Mouse (Mus musculus): ENCODE measurements around the gene Stab1. TPM values are rescaled to one million over a fixed set of nuclear protein-coding genes. Genes with fewer than 3 reads are reported as not detected.

Gene Stab1
- total RNA-seq, 2 experiments from 2014 or later = 63.2 to 64.1 TPM

DNA sequence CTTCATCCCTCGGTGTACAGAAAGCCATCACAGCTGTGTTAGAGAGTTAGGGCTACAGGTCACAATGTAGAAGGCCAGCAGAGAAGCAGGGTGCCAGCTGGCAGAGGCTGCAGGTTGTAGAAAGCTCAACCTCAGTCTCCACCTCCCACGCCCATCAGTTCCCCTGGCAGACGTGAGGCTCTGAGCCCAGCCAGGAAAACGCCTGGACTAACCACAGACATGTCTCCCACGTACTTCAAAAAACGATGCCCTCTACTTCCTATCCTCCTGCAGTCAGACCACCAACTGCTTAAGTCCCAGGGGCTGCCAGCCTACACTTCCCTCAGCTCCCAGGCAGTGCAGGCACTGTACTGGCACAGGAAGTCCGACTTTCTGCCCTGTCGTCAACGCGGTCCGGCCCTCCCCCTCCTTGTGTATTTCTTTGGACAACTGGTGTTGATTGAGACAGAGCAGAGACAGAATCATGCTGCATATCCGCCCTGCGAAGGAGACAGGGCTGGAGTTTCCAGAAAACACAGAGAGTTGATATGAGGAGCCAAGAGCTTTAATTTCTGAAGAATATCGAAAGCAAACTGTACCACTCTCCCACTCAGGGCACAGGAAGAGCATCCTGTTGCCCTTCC lies 26.6 kb upstream of the Stab1 start:
- peak; percentile 91 to 95 for DNase-seq

DNA sequence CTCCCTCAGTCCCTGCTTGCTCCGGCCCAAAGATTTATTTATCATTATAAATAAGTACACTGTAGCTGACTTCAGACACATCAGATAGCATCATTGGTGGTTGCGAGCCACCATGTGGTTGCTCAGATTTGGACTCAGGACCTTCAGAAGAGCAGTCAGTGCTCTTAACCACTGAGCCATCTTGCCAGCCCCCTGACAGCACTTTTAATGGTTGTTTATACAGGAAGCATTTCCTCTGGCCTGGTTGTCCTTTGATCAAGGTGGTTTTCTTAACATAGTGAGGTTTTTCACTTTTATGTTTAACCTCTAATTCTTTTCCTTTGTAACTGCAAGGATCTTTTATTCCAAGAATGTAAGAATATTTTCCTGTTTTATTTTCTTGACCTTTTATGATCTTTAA lies 26.0 kb upstream of the Stab1 start:
- no peak for DNase-seq

- DNase-seq = no peak
These were observed 25.4 kb upstream of the Stab1 start for GRCm38 (mm10) chr14:31193791-31194190.

GRCm38 (mm10) chr14:31191936-31192335 lies 23.5 kb upstream of the Stab1 start:
- no peak for DNase-seq

- DNase-seq = no peak
These were observed 20.9 kb upstream of the Stab1 start for GRCm38 (mm10) chr14:31189348-31189747.

GRCm38 (mm10) chr14:31188771-31189181 lies 20.3 kb upstream of the Stab1 start:
- peak in 1 of 2 experiments; percentile 77 for DNase-seq

- peak in 1 of 2 experiments; percentile 71 for DNase-seq
These were observed 18.2 kb upstream of the Stab1 start for GRCm38 (mm10) chr14:31186656-31187055.

DNA sequence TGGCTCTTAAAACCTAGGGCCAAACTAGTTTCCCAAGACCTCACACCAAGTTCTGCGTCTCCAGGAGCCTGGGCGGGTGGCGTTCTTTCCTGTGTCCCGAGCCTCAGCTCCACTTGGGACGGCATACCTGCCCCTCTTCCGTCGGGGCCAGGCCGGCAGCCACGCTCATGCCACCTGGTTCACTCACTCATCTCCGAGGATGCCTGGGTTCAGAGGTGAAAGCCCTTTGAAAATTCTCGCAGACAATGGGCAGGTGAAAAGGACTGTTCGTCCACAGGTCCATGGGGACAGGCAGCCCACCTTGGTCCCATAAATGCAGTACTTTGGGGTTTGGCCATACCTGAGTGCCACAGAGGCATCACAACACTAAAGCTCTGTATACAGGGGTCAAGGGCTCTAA lies 15.8 kb upstream of the Stab1 start:
- DNase-seq = no peak

GRCm38 (mm10) chr14:31183541-31183940 lies 15.1 kb upstream of the Stab1 start:
- DNase-seq = no peak

GRCm38 (mm10) chr14:31182786-31183290 lies 14.4 kb upstream of the Stab1 start:
- peak in 1 of 2 experiments; percentile 78 for DNase-seq

DNA sequence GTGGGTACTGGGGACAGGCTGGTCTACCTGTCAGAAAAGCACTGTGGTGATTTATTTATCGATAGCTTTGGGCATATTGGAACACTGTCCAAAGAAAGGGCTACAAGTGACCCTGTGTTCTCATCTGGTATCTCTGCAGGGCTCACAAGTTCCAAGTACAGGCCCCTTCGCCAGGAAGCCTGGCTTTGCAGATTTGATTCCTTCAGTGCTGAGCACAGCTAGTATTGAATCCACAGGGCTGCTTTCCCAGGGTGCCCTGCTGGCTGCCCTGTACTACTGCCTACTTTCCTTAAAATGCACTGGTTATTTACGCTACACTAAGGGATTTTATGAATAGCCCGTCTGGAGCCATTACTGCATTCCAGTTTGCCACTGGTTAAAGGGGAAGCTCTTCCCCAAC lies 13.1 kb upstream of the Stab1 start:
- no peak for DNase-seq

DNA sequence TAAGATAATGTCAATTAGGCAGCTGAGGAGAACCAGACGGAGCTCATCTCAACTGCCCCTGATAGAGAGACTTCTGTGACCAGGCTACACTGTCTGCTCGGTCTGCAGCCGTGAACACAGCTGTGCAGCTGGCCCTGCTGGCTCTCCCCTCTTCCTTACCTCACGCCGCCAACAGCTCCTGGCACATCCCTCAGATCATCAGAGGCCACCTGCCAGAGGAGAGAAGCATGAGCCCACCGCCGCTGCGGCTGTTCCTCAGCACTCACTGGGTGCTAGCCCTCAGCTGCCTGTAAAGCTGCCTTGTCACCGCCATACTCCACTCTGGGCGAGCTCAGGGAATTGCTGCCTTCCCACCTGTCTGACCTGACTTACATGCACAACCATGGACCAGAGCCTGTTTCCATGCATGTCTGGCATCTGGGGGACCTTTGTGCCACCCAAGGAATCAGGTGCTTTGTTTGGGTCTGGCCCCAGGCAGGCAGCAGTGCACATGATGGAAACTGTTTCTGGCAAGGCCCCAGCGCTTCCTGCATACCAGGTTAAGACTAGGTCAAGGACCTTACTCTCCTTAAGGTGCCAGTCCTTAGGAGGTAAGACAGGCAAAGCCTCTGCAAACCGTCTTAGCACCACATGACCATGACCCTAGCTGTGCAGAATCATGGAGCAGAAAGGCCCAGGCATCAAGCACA lies 11.4 kb upstream of the Stab1 start:
- no peak for DNase-seq

GRCm38 (mm10) chr14:31177715-31178114 lies 9.3 kb upstream of the Stab1 start:
- DNase-seq = no peak

DNA sequence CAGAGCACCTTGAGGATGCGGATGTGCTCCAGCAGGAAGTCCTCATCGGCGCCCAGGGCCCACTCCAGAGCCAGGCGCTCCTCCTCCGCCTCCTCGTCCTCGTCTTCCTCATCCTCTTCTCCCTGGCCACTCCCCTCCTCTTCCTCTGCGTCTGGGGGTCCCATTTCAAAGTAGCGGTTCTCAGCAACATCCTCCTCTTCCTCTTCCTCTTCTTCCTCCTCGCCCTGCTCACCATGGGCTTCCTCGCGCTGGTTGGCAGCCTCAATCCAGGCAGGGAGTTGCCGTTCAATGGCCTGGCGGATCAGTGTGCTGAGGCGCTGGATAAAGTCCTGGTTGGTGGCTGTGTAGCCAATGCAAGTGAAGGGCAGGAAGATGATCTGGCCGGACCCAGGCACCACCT lies 8.8 kb upstream of the Stab1 start:
- no peak for DNase-seq

GRCm38 (mm10) chr14:31173537-31173936 lies 5.1 kb upstream of the Stab1 start:
- no peak for DNase-seq

DNA sequence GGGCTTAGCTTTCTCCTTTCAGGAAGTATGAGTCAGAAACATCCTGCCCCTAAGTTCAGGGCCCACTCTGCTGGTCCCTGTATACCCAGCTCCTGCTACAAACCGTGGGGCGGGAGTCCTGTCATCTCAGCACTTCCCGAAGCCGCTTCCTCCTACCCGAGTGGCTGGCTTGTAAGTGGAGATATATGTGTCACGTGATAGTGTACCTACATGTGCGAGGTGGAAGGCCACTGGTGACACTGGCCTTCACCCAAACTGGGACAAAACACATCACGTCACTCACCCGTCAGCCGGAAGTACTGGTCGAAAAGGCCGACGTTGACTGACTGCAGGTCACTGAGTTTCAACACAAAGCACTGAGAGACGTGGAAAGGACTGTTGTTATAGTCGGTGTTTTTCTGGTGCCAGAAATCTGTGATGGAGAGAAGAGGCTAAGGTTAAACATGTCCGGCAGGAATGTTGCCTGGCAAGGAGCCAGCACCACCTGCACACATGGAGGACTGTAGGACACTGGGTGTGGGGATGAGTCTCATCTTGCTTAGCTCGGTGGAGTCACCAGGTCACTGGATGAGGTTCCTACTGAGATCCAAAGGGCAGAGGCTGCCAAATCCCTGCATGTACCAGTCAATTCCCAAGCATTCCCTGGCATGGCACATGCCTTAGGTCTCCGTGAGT lies 4.5 kb upstream of the Stab1 start:
- DNase-seq = peak in 1 of 2 experiments; percentile 76

- no peak for DNase-seq
These were observed 3.4 kb upstream of the Stab1 start for GRCm38 (mm10) chr14:31171821-31172220.

DNA sequence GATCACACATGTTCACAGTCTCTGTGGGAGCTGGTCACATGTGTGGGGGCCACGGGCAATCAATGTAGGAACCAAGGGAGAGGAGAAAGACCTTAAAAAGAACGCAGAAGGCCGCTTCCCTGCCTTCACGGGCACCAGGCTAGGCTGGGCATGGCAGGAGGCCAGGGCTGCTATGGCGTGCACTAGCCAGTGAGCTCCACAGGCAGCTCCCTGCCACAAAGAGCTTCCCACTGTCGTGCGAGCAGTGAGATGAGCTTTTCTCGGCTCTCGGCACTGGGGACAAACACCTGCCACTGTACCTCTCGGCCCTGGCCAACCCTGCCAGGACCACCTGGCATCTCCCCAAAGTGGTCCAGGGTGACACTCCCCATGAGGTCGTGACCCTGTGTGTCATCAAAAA lies 2.9 kb upstream of the Stab1 start:
- no peak for DNase-seq

- no peak for DNase-seq
These were observed 2.5 kb upstream of the Stab1 start for GRCm38 (mm10) chr14:31170963-31171362.

- no peak for DNase-seq
These were observed 1.1 kb upstream of the Stab1 start for GRCm38 (mm10) chr14:31169508-31169907.

GRCm38 (mm10) chr14:31166827-31167226 lies 1.6 kb downstream of the Stab1 start:
- DNase-seq = no peak

GRCm38 (mm10) chr14:31165991-31166630 lies 2.3 kb downstream of the Stab1 start:
- peak in 1 of 2 experiments; percentile 75 for DNase-seq

GRCm38 (mm10) chr14:31165458-31165857 lies 3.0 kb downstream of the Stab1 start:
- DNase-seq = no peak

Measured in heart, adult 18-20 months (tissue).